Mouse (Mus musculus) bone marrow, adult 2 months (tissue): ENCODE measurements around the gene Nbr1.

Source experiments
- CTCF ChIP-seq: fragments of 200-500 bp; IDR thresholded peaks from 2 replicates; pipeline ENCODE4 v1.5.1; 2011; ENCODE audit warnings: low read length, control low read depth; ENCODE audit not compliant: control insufficient read depth, insufficient read depth
- POLR2A ChIP-seq: fragments of 200-500 bp; IDR thresholded peaks from 2 replicates; pipeline ENCODE4 v1.6.1; 2011; ENCODE audit warnings: low read depth, mild to moderate bottlenecking, control low read depth, low read length, borderline replicate concordance; ENCODE audit not compliant: control insufficient read depth

DNA sequence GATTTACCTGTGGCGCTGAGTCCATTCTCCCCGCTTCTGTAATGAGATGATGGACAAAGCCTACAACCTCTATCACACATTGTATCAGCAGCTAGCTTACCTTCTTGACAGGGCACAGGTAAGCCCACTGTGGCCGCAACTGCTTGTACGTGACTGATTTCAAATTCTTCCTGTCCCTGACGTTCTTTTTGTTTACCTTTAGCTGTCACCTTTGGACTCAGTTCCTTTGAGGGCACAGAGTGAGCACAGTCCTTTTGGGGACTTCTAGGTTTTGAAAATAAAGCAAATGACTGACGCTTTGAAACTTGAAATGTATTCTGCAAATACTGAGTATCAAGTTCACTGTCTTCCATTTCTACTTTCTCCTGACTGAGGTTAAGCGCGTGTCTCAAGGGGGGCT lies 27.5 kb upstream of the Nbr1 start:
- TF ChIP-seq POLR2A (no peak), CTCF (no peak)
